Mouse (Mus musculus) heart, adult 2 months (tissue): ENCODE data around the gene Aaed1.

Source experiments
- CTCF ChIP-seq: fragments of 200-600 bp; IDR thresholded peaks from 2 replicates; pipeline ENCODE4 v1.8.1; 2022; ENCODE audit warnings: antibody characterized with exemption, mild to moderate bottlenecking, moderate library complexity
- EP300 ChIP-seq: fragments of 200-500 bp; IDR thresholded peaks from 2 replicates; pipeline ENCODE4 v1.6.1; 2011; ENCODE audit warnings: low read depth, low read length, control low read depth; ENCODE audit not compliant: insufficient read depth
- POLR2A ChIP-seq: fragments of 200-500 bp; IDR thresholded peaks from 2 replicates; pipeline ENCODE4 v1.6.1; 2011; ENCODE audit warnings: mild to moderate bottlenecking, low read depth, low read length, control low read depth; ENCODE audit not compliant: insufficient read depth

DNA sequence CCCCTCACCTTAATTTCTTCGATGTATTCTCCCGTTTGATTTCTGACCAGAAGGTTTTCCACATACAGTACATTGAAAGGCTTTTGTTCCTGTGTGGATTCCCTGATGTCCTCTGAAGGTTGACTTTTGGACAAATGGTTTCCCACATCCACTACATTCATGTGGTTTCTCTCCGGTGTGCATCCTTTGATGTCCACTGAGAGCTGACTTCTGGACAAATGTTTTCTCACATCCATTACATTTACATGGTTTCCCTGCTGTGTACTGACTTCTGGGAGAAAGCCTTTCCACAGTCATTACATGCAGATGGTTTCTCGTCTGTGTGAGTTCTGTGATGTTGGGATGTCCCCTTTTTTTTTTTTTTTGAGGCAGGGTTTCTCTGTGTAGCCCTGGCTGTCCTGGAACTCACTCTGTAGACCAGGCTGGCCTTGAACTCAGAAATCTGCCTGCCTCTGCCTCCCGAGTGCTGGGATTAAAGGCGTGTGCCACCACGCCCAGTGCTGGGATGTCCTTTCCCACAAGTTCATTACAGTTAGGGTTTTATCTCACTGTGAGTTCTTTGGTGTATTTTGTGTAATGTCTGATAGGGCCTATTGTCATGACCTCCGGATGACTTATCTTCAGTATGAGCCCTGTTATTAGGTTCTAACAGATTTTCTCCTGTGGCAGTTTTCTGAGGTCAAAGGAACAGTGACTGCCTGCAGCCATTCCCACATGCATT lies 10.2 kb upstream of the Aaed1 start:
- TF ChIP-seq CTCF (no peak), EP300 (no peak), POLR2A (no peak)
